Mouse (Mus musculus) kidney, embryonic 16.5 days (tissue): Measurements from ENCODE around the gene H6pd. TPM values are rescaled to one million over a fixed set of nuclear protein-coding genes. Genes with fewer than 3 reads are reported as not detected.

Experiments used
- ATAC-seq: fragments of 200-750 bp; cut with Nextera tagmentation; 2 replicates; pipeline ENCODE4 v1.8.0; 2017; ENCODE audit warnings: moderate TSS enrichment; ENCODE audit not compliant: low FRiP score, low TSS enrichment
- H3K27ac ChIP-seq: fragments of 300-500 bp; sonication (generic); 2 replicates; pipeline ENCODE4 v1.5.1; 2014; ENCODE audit warnings: low read length
- H3K27me3 ChIP-seq: fragments of 300-500 bp; sonication (generic); 2 replicates; pipeline ENCODE4 v1.6.1; 2014; ENCODE audit warnings: low read length, control low read depth, mixed read lengths; ENCODE audit not compliant: insufficient read depth
- H3K36me3 ChIP-seq: fragments of 300-500 bp; sonication (generic); 2 replicates; pipeline ENCODE4 v1.6.1; 2014; ENCODE audit warnings: low read length, control low read depth, mixed read lengths; ENCODE audit not compliant: insufficient read depth
- H3K4me1 ChIP-seq: fragments of 300-500 bp; sonication (generic); 2 replicates; pipeline ENCODE4 v1.6.1; 2014; ENCODE audit warnings: low read length, control low read depth, mixed read lengths; ENCODE audit not compliant: insufficient read depth
- H3K4me2 ChIP-seq: fragments of 300-500 bp; sonication (generic); replicated peaks from 2 replicates; pipeline ENCODE4 v1.6.1; 2014; ENCODE audit warnings: low read depth, low read length
- H3K4me3 ChIP-seq: fragments of 300-500 bp; sonication (generic); 2 replicates; pipeline ENCODE4 v1.5.1; 2014; ENCODE audit warnings: mild to moderate bottlenecking, low read length
- H3K9ac ChIP-seq: fragments of 300-500 bp; sonication (generic); replicated peaks from 2 replicates; pipeline ENCODE4 v1.6.1; 2014; ENCODE audit warnings: low read length
- H3K9me3 ChIP-seq: fragments of 300-500 bp; sonication (generic); 2 replicates; pipeline ENCODE4 v1.6.1; 2016; ENCODE audit warnings: low read length, control low read depth
- WGBS: fragments of 180-500 bp; shearing (Covaris S2); extraction: QIAGEN DNeasy Blood & Tissue Kit; methylation state at CpG from one replicate; pipeline ENCODE4 v1.1.7; 2014; 5-methylcytosine and 5-hydroxymethylcytosine counted together
- polyA plus RNA-seq: library from polyadenylated mRNA; unstranded; fragments of >200 nt; fragmentation: Nextera tagmentation; extraction: Ambion mirVana; gene quantifications from 2 replicates; pipeline ENCODE4 v1.2.1, GENCODE M21; 2015

The H6pd gene
- polyA plus RNA-seq, 1 experiment from 2014 or later: 22.8 TPM

- Histone ChIP-seq H3K36me3 (no peaks in the 10 kb centered on the region), H3K27ac (no peak overlapping the region), H3K9me3 (no peaks in the 10 kb centered on the region), H3K9ac (no peak overlapping the region), H3K27me3 (no peaks in the 10 kb centered on the region), H3K4me1 (peaks cover 25% of the 10 kb centered on the region), H3K4me3 (no peak overlapping the region), H3K4me2 (no peak overlapping the region)
- ATAC-seq: no peak
- WGBS: 35% methylated on average over 10 of the region's 10 CpGs
These were observed 2.9 kb upstream of the H6pd start for GRCm38 (mm10) chr4:150011564-150012321.

DNA sequence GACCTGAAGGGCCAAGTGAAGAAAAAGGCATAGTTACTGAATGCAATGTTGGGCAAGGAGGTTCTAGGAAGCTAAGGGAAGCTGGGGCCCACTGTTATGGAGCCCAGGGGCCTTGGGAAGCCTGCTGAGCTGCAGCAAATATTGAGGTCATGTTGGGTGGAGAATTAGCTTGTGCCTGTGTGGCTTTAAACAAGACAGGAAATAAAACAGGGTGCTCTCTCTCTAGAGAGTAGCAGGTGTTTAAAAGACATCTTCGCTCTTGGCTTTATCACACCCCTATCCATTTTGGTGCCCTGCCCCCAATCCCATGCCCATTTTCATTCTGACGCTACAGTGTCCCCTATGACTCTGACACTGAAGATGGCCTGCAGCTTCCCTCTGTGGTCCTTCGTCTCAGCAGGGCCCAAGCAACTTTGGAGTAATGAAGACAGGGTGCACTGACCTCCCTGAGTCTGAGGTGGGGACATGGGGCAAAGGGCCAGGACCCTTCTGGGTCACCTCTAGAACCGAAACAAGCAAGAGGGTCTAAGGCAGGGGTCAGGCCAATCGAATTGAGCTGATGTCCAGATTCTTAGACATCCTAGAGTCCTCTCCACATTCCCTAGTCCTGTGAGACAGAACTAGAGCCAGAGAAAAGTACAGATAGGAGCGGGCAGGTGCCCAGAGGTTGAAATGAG is 1.4 kb upstream of the H6pd start:
- H3K4me1 ChIP-seq: peaks cover 35% of the 10 kb centered on the region
- H3K4me3 ChIP-seq: no peak overlapping the region
- no peak for ATAC-seq
- H3K9me3 ChIP-seq: no peaks in the 10 kb centered on the region
- H3K4me2 ChIP-seq: no peak overlapping the region
- H3K9ac ChIP-seq: no peak overlapping the region
- no peak overlapping the region for H3K27ac ChIP-seq
- 88% methylated on average over 6 of the region's 6 CpGs for WGBS
- H3K27me3 ChIP-seq: no peaks in the 10 kb centered on the region
- 0 out of 2 replicates have a peak, but pooled peaks cover 1% of the 10 kb centered on the region for H3K36me3 ChIP-seq

GRCm38 (mm10) chr4:150009587-150009930 is 736 bp upstream of the H6pd start:
- Histone ChIP-seq H3K27ac (peak overlapping the region; percentile 97; the same call in 1 of the 2 replicates), H3K36me3 (0 out of 2 replicates have a peak, but pooled peaks cover 2% of the 10 kb centered on the region), H3K9me3 (no peaks in the 10 kb centered on the region), H3K27me3 (no peaks in the 10 kb centered on the region), H3K4me2 (peak overlapping the region; percentile 81; the same call in 1 of the 2 replicates), H3K4me1 (peaks cover 35% of the 10 kb centered on the region), H3K9ac (no peak overlapping the region), H3K4me3 (no peak overlapping the region; the same call in 1 of the 2 replicates)
- WGBS: 77% methylated on average over 6 of the region's 6 CpGs
- no peak for ATAC-seq

- WGBS: under 1% methylated on average over 42 of the region's 42 CpGs
- no peaks in the 10 kb centered on the region for H3K27me3 ChIP-seq
- H3K36me3 ChIP-seq: 0 out of 2 replicates have a peak, but pooled peaks cover 2% of the 10 kb centered on the region
- H3K4me1 ChIP-seq: peaks cover 44% of the 10 kb centered on the region
- H3K4me3 ChIP-seq: peak overlapping the region; percentile 73
- H3K9ac ChIP-seq: peak overlapping the region; percentile 91
- peak overlapping the region; percentile 81 for H3K4me2 ChIP-seq
- H3K9me3 ChIP-seq: no peaks in the 10 kb centered on the region
- peak; percentile 89 for ATAC-seq
- H3K27ac ChIP-seq: peak overlapping the region; percentile 97
These were observed 434 bp downstream of the H6pd start for GRCm38 (mm10) chr4:150008325-150008852.

- H3K9ac ChIP-seq: no peak overlapping the region
- H3K4me1 ChIP-seq: peaks cover 54% of the 10 kb centered on the region
- H3K9me3 ChIP-seq: no peaks in the 10 kb centered on the region
- WGBS: 68% methylated on average over 3 of the region's 3 CpGs
- H3K36me3 ChIP-seq: 0 out of 2 replicates have a peak, but pooled peaks cover 2% of the 10 kb centered on the region
- peak overlapping the region; percentile 81 for H3K4me2 ChIP-seq
- no peaks in the 10 kb centered on the region for H3K27me3 ChIP-seq
- H3K4me3 ChIP-seq: peak overlapping the region; percentile 73; the same call in 1 of the 2 replicates
- H3K27ac ChIP-seq: peak overlapping the region; percentile 97
- no peak for ATAC-seq
These were observed 1.4 kb downstream of the H6pd start for GRCm38 (mm10) chr4:150007444-150007843.

DNA sequence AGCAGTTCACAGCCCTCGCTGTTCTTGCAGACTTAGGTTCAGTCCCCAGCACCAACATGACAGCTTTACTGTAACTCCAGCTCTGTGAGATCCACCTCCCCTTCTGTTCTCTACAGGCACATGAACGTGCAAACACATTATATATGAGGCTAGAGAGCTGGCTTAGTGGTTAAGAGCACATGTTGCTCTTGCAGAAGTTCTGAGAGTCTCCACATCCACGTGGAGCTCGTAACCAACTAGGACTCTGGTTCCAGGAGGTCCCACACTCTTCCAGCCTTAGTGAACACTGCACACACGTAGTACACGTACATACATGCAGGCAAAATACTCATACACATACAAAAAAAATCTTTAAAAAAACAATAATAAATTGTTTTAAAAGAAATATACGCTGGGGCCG is 1.8 kb downstream of the H6pd start:
- peaks cover 55% of the 10 kb centered on the region for H3K4me1 ChIP-seq
- H3K27ac ChIP-seq: no peak overlapping the region
- no peak overlapping the region for H3K4me2 ChIP-seq
- 65% methylated on average over 8 of the region's 8 CpGs for WGBS
- no peaks in the 10 kb centered on the region for H3K9me3 ChIP-seq
- no peak overlapping the region for H3K9ac ChIP-seq
- no peak for ATAC-seq
- H3K27me3 ChIP-seq: no peaks in the 10 kb centered on the region
- H3K36me3 ChIP-seq: 0 out of 2 replicates have a peak, but pooled peaks cover 2% of the 10 kb centered on the region
- no peak overlapping the region for H3K4me3 ChIP-seq

GRCm38 (mm10) chr4:150006122-150006854 is 2.5 kb downstream of the H6pd start:
- H3K9ac ChIP-seq: no peak overlapping the region
- 80% methylated on average over 21 of the region's 21 CpGs for WGBS
- H3K4me1 ChIP-seq: peaks cover 58% of the 10 kb centered on the region
- 0 out of 2 replicates have a peak, but pooled peaks cover 2% of the 10 kb centered on the region for H3K36me3 ChIP-seq
- no peak for ATAC-seq
- no peaks in the 10 kb centered on the region for H3K27me3 ChIP-seq
- H3K27ac ChIP-seq: no peak overlapping the region
- H3K9me3 ChIP-seq: no peaks in the 10 kb centered on the region
- H3K4me2 ChIP-seq: no peak overlapping the region
- no peak overlapping the region for H3K4me3 ChIP-seq

GRCm38 (mm10) chr4:150005231-150005630 is 3.6 kb downstream of the H6pd start:
- 0 out of 2 replicates have a peak, but pooled peaks cover 2% of the 10 kb centered on the region for H3K36me3 ChIP-seq
- H3K4me3 ChIP-seq: no peak overlapping the region
- no peaks in the 10 kb centered on the region for H3K27me3 ChIP-seq
- ATAC-seq: no peak
- no peak overlapping the region for H3K9ac ChIP-seq
- 90% methylated on average over 10 of the region's 10 CpGs for WGBS
- H3K27ac ChIP-seq: no peak overlapping the region
- no peak overlapping the region for H3K4me2 ChIP-seq
- H3K9me3 ChIP-seq: no peaks in the 10 kb centered on the region
- H3K4me1 ChIP-seq: peaks cover 68% of the 10 kb centered on the region

DNA sequence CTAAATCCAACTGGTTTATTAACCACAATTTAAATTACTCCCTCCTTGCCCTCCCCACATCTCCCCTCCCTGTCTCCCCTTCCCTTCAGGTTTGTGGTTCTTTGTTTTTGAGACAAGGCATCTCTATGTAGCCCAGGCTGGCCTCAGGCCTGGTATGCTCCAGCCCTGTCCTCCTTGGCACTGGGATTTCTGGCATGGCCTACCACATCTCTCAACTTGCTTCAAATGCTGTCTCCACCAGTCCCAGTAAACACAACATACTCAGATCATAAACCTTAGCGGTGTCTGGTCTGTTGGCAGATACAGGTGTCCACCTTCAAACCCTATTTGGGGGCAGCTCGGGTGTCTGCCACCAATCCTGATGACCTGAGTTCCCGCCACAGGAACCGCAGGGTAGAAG is 5.2 kb downstream of the H6pd start:
- peak overlapping the region; percentile 23; the same call in 1 of the 2 replicates for H3K9ac ChIP-seq
- no peak overlapping the region for H3K4me3 ChIP-seq
- H3K27me3 ChIP-seq: no peaks in the 10 kb centered on the region
- H3K4me1 ChIP-seq: peaks cover 80% of the 10 kb centered on the region
- no peak for ATAC-seq
- H3K27ac ChIP-seq: peak overlapping the region; percentile 88
- WGBS: 32% methylated on average over 4 of the region's 4 CpGs
- H3K36me3 ChIP-seq: 0 out of 2 replicates have a peak, but pooled peaks cover 2% of the 10 kb centered on the region
- H3K4me2 ChIP-seq: no peak overlapping the region
- no peaks in the 10 kb centered on the region for H3K9me3 ChIP-seq
